Mouse (Mus musculus): ENCODE results near the gene Epb41l5. TPM values are rescaled to one million over a fixed set of nuclear protein-coding genes. Genes with fewer than 3 reads are reported as not detected.
A peak's percentile ranks its signal among the peaks of the same experiment; 100 is the strongest.

The Epb41l5 gene
- polyA plus RNA-seq, 1 experiment from 2014 or later, result 12.0 TPM

DNA sequence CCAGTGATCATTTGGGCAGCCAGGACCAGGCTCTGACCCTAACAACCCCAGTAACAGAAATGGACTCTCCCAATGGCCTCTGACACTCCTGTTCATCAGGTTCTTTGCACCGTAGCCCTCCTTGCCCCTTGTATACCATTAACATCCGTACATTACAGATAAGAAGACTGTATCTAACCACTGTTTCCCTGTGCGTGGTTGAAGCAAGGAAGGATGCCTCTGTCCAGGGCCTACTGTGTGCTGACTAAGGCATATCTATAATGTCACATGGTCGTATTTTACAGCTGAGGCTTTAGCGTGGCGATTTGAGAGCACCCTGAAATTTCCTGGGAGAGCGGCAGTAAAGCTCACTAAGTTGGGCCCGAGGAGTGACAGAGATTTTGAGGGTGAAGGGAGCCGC lies 138.4 kb downstream of the Epb41l5 start:
- WGBS, result 63% methylated on average over 9 of the region's 9 CpGs
- Histone ChIP-seq H3K4me2 (no peak overlapping the region), H3K9ac (no peak overlapping the region), H3K4me3 (no peak overlapping the region), H3K4me1 (peaks cover 7% of the 10 kb centered on the region; the same call in 1 of the 2 replicates), H3K36me3 (no peaks in the 10 kb centered on the region), H3K9me3 (no peaks in the 10 kb centered on the region), H3K27me3 (peaks cover 4% of the 10 kb centered on the region; the same call in 1 of the 2 replicates), H3K27ac (no peak overlapping the region)
- ATAC-seq (ENCODE audit: insufficient number of reproducible peaks, insufficient read depth, low FRiP score, low TSS enrichment, low read depth), result no peak

DNA sequence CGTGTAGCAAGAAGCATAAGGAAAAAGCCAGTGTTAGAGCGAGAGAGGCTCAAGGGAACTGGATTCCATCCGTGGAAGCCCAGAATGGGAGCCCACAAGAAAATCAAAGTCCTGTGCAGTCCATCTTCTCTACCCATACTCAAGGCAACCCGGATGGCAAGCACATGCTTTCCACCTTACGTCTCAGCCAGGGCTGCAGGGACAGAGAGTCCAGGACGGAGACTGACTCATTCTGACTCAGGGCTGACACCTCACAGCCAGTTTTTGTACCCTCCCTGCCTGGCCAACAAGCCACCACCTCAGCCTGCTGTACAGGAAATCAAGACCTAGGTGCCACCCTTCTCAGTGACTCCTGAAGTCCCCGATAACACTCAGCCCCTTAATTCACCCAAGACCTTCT lies 139.3 kb downstream of the Epb41l5 start:
- ATAC-seq (ENCODE audit: insufficient number of reproducible peaks, insufficient read depth, low FRiP score, low TSS enrichment, low read depth), result no peak
- Histone ChIP-seq H3K27me3 (peaks cover 4% of the 10 kb centered on the region; the same call in 1 of the 2 replicates), H3K27ac (no peak overlapping the region), H3K4me1 (peaks cover 13% of the 10 kb centered on the region), H3K36me3 (no peaks in the 10 kb centered on the region), H3K9me3 (no peaks in the 10 kb centered on the region), H3K9ac (no peak overlapping the region), H3K4me3 (no peak overlapping the region), H3K4me2 (no peak overlapping the region)
- WGBS, result 75% methylated on average over 7 of the region's 7 CpGs

DNA sequence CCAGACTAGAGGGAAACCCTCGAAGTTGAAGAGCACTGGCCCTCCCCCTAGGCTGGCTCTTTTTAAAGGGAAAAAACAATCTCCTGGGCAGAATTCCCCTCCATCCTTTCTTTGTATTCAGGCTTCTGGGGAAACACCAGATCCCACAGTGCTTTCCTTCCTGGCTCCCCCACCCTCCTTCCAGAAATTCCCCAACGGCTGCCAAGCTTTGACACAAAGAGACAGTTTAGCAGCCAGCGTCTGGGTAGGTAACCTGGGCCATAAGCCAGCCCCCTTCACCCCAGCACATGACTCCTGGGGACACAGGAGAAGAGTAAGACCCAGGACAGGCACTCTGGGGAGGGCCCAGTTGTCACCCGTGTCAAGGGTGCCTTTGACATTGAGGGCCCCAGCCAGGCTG lies 140.3 kb downstream of the Epb41l5 start:
- ATAC-seq (ENCODE audit: insufficient number of reproducible peaks, insufficient read depth, low FRiP score, low TSS enrichment, low read depth), result no peak
- H3K27me3 ChIP-seq, result peaks cover 4% of the 10 kb centered on the region; the same call in 1 of the 2 replicates
- H3K4me1 ChIP-seq, result peaks cover 16% of the 10 kb centered on the region
- no peak overlapping the region for H3K9ac ChIP-seq
- H3K27ac ChIP-seq, result 0 out of 2 replicates have a peak overlapping the region, but pooled peaks have one; percentile 4
- no peak overlapping the region for H3K4me3 ChIP-seq
- H3K4me2 ChIP-seq, result no peak overlapping the region
- no peaks in the 10 kb centered on the region for H3K36me3 ChIP-seq
- WGBS, result 44% methylated on average over 4 of the region's 4 CpGs
- no peaks in the 10 kb centered on the region for H3K9me3 ChIP-seq

DNA sequence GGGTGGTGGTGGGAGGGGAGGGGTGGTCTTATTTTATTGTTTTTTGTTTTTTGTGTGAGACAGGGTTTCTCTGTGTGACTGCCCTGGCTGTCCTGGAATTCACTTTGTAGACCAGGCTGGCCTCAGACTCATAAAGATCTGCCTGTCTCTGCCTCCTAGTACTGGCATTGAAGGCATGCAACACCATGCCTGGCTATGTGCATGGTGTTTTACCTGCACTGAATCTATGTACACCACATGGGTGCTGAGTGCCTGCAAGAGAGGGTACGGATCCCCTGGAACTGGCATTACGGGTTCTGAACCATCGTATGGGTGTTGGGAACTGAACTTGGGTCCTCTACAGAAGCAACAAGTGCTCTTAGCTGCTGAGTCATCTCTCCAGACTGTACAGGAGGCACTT lies 142.8 kb downstream of the Epb41l5 start:
- WGBS, result 89% methylated on average over 3 of the region's 3 CpGs
- Histone ChIP-seq H3K9me3 (no peaks in the 10 kb centered on the region), H3K4me3 (no peak overlapping the region), H3K9ac (no peak overlapping the region), H3K27me3 (peaks cover 4% of the 10 kb centered on the region; the same call in 1 of the 2 replicates), H3K27ac (no peak overlapping the region), H3K4me2 (no peak overlapping the region), H3K4me1 (peaks cover 28% of the 10 kb centered on the region), H3K36me3 (peaks cover 5% of the 10 kb centered on the region; the same call in 1 of the 2 replicates)
- no peak for ATAC-seq (ENCODE audit: insufficient number of reproducible peaks, insufficient read depth, low FRiP score, low TSS enrichment, low read depth)

DNA sequence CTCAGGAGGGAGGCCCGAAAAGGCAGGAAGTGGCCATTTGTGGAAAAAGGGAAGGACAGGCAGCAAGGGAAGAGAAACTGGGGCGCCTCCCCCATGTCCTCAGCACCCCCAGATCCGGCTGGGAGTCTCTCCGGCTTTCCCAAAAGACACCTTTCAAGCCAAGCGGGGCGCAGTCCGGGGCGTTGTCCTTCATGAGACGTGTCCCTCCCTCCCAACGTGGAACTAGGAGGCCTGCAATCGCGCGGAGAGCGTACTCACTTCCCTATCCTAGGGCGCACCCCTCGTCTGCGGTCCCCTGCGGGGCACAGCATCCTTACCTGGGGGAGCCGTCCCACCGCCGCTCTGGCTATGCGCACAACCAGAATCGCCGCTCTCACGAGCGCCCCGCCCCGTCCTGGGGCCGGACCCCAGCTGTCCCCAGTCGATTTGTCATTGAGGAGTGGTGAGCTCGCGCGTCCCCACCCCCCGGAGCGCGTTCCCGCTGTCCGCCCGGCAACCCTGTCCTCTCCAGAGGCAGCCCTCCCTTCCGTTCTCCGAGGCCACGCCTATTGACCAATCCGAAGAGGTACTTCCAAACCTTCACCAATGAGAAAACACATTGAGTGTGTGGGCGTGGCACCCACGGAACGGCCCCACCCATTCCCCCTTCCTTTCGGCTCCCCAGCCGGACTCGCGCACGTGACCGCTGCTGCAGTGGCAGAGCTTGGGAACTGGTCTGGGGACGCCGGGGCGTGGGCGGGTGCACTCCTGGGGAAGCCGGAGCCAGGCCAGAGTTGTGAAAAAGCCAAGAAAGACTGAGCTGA lies 144.3 kb downstream of the Epb41l5 start, which contains the start of gene Ralb:
Ralb (minus strand) TSS at position 535 of the 803 bp plus-strand sequence.
- Histone ChIP-seq H3K9ac (peak within 1 kb of the TSS; percentile 81), H3K9me3 (no peaks in the 10 kb centered on the region), H3K27me3 (peaks cover 4% of the 10 kb centered on the region; the same call in 1 of the 2 replicates), H3K36me3 (peaks cover 12% of the 10 kb centered on the region; the same call in 1 of the 2 replicates), H3K4me3 (peak within 1 kb of the TSS; percentile 80), H3K4me1 (peaks cover 21% of the 10 kb centered on the region), H3K27ac (peak within 1 kb of the TSS; percentile 55), H3K4me2 (peak within 1 kb of the TSS; percentile 81)
- peak; percentile 95 for ATAC-seq (ENCODE audit: insufficient number of reproducible peaks, insufficient read depth, low FRiP score, low TSS enrichment, low read depth)
- WGBS, result under 1% methylated on average over 57 of the region's 57 CpGs

DNA sequence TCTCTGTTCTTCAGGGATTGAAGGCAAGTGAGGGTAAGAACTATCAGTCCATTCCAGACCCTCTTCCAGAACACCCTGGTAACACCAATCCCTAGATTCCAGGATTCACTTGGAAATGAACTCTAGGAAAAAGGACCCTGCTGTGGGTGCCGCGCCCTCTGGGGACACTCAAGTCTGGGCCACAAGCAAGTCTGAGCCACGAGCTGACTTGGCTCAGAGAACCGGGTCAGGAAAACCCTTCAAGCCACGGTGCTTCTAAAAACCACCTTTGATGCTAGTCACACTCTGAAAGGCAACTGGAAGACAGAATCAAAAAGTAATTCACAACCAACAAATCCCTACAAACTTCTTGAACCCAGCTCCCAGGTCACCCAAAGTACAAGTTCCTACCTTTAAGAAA lies 145.0 kb downstream of the Epb41l5 start:
- H3K4me3 ChIP-seq, result peak overlapping the region; percentile 80
- H3K9me3 ChIP-seq, result no peaks in the 10 kb centered on the region
- H3K36me3 ChIP-seq, result peaks cover 12% of the 10 kb centered on the region; the same call in 1 of the 2 replicates
- peak overlapping the region; percentile 81 for H3K4me2 ChIP-seq
- H3K27me3 ChIP-seq, result peaks cover 4% of the 10 kb centered on the region; the same call in 1 of the 2 replicates
- H3K27ac ChIP-seq, result no peak overlapping the region
- ATAC-seq (ENCODE audit: insufficient number of reproducible peaks, insufficient read depth, low FRiP score, low TSS enrichment, low read depth), result no peak
- H3K9ac ChIP-seq, result peak overlapping the region; percentile 81
- 18% methylated on average over 5 of the region's 5 CpGs for WGBS
- H3K4me1 ChIP-seq, result peaks cover 21% of the 10 kb centered on the region

DNA sequence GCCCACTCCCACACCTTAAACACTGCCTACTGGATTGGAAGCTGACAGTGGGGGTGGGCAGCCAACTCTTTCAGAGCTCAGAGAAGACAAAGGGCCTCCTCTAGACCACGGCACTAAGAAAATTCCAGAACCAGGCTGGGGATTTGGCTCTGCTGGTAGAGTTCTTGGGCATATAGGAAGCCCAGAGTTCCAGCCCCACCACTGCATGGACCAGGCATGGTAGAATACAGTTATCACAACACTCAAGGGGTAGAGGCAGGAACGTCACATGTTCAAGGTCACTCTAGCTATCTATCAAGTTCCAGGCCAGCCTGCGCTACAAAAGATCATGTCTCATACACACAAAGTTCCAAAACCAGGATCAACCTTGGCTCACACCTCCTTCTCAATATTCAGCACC lies 145.6 kb downstream of the Epb41l5 start:
- no peak for ATAC-seq (ENCODE audit: insufficient number of reproducible peaks, insufficient read depth, low FRiP score, low TSS enrichment, low read depth)
- Histone ChIP-seq H3K9ac (0 out of 2 replicates have a peak overlapping the region, but pooled peaks have one; percentile 4), H3K36me3 (peaks cover 12% of the 10 kb centered on the region; the same call in 1 of the 2 replicates), H3K27ac (no peak overlapping the region), H3K4me1 (peaks cover 23% of the 10 kb centered on the region), H3K4me3 (peak overlapping the region; percentile 80), H3K9me3 (no peaks in the 10 kb centered on the region), H3K27me3 (peaks cover 4% of the 10 kb centered on the region; the same call in 1 of the 2 replicates), H3K4me2 (peak overlapping the region; percentile 81)
- 79% methylated on average over 3 of the region's 3 CpGs for WGBS

DNA sequence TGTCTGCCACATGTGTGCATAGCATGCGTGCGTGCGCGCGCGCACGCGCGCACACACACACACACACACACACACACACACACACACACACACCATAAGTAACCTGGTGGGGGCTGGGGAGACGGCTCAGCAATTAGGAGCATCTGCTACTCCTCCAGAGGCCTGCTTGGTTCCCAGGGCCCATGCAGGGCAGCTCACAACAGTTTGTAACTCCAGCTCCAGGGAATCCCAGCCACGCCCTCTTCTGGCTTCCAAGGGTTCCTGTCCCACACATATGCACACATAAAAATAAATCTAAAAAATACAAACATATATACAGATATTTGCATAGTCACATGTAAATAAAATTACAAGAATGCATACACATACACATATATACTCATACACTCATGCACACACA lies 146.1 kb downstream of the Epb41l5 start:
- no peak for ATAC-seq (ENCODE audit: insufficient number of reproducible peaks, insufficient read depth, low FRiP score, low TSS enrichment, low read depth)
- H3K4me3 ChIP-seq, result peak overlapping the region; percentile 80; the same call in 1 of the 2 replicates
- H3K27ac ChIP-seq, result no peak overlapping the region
- peak overlapping the region; percentile 81 for H3K4me2 ChIP-seq
- H3K4me1 ChIP-seq, result peaks cover 24% of the 10 kb centered on the region
- peaks cover 4% of the 10 kb centered on the region; the same call in 1 of the 2 replicates for H3K27me3 ChIP-seq
- peaks cover 12% of the 10 kb centered on the region; the same call in 1 of the 2 replicates for H3K36me3 ChIP-seq
- no peaks in the 10 kb centered on the region for H3K9me3 ChIP-seq
- H3K9ac ChIP-seq, result 0 out of 2 replicates have a peak overlapping the region, but pooled peaks have one; percentile 4
- WGBS, result 85% methylated on average over 11 of the region's 11 CpGs

DNA sequence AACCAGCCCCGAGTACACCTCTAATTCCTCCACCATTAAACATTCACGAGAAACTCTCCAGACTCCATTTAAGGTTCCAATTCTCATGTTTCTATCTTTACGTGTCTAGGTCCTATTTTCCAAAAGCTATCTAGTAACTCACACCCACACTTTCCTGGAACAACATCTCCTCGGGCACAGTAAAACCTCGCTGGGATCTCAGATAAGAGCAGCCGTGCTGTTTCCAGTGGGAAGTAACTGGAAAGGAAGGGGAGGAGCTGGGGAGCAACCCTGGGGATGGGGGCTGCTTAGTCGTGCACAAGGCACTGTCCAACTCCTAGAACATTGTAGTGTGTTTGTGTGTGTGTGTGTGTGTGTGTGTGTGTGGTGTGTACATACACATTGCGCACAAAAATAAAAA lies 146.9 kb downstream of the Epb41l5 start:
- Histone ChIP-seq H3K9me3 (no peaks in the 10 kb centered on the region), H3K36me3 (peaks cover 12% of the 10 kb centered on the region; the same call in 1 of the 2 replicates), H3K4me3 (no peak overlapping the region), H3K9ac (no peak overlapping the region), H3K4me1 (peaks cover 24% of the 10 kb centered on the region), H3K27ac (no peak overlapping the region), H3K27me3 (peaks cover 4% of the 10 kb centered on the region; the same call in 1 of the 2 replicates), H3K4me2 (no peak overlapping the region)
- ATAC-seq (ENCODE audit: insufficient number of reproducible peaks, insufficient read depth, low FRiP score, low TSS enrichment, low read depth), result no peak
- WGBS, result 78% methylated on average over 8 of the region's 8 CpGs

DNA sequence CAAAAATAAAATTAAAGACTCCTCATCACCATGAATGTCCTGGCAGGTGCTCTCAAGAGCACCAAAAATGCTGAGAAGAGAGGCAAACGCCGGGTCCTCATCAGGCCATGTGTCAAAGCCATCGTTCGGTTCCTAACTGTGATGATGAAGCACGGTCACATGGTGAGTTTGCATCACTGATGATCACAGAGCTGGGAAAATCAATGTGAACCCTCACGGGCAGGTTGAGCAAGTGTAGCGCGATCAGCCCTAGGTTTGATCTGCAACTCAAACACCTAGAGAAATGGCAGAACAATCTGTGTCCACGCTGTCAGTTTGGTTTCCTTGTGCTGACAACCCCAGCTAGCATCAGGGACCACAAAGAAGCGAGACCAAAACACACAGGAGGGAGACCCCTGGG lies 149.3 kb downstream of the Epb41l5 start:
- H3K27ac ChIP-seq, result no peak overlapping the region
- H3K4me3 ChIP-seq, result no peak overlapping the region
- peaks cover 18% of the 10 kb centered on the region for H3K4me1 ChIP-seq
- peaks cover 12% of the 10 kb centered on the region; the same call in 1 of the 2 replicates for H3K36me3 ChIP-seq
- no peak for ATAC-seq (ENCODE audit: insufficient number of reproducible peaks, insufficient read depth, low FRiP score, low TSS enrichment, low read depth)
- no peak overlapping the region for H3K4me2 ChIP-seq
- no peaks in the 10 kb centered on the region for H3K9me3 ChIP-seq
- no peaks in the 10 kb centered on the region for H3K27me3 ChIP-seq
- WGBS, result 89% methylated on average over 10 of the region's 10 CpGs
- H3K9ac ChIP-seq, result no peak overlapping the region

DNA sequence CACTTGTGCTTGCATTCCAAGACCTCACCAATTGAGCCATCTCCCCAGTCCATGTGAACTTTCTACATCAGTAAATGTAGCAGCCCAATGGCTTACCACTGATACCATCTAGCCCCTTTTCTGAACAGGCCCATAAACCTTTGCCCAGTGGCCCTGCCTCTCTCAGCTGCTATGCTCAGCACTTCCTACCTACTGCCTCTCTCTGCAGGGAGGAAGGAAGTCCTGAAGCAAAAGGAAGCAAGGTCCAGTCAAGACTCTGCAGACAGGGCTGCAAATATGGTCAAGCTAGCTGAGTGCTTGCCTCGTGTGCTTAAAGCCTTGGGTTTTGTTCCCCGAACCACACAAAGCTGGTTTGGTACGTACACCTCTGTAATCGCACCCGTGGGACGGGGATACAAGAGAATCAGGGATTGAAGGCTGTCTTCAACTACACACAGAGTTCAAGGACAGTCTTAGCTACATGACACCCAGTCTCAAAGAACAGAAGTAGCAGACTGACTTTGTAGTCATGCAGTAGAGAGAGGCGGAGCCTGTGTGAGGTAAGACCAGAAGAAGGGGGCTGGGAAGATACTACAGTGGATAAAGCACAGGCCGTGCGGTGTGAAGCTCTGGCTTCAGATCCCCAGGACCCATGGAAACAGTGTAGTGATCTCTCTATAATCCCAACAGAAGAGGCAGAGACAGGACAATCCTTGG lies 150.1 kb downstream of the Epb41l5 start:
- ATAC-seq (ENCODE audit: insufficient number of reproducible peaks, insufficient read depth, low FRiP score, low TSS enrichment, low read depth), result no peak
- H3K9me3 ChIP-seq, result no peaks in the 10 kb centered on the region
- H3K4me3 ChIP-seq, result no peak overlapping the region
- H3K27ac ChIP-seq, result no peak overlapping the region
- 80% methylated on average over 9 of the region's 9 CpGs for WGBS
- H3K36me3 ChIP-seq, result peaks cover 12% of the 10 kb centered on the region; the same call in 1 of the 2 replicates
- H3K4me1 ChIP-seq, result peaks cover 16% of the 10 kb centered on the region
- H3K4me2 ChIP-seq, result no peak overlapping the region
- H3K27me3 ChIP-seq, result no peaks in the 10 kb centered on the region
- H3K9ac ChIP-seq, result no peak overlapping the region
